Mouse (Mus musculus): ENCODE measurements around the gene Pld1.

- TF ChIP-seq CTCF (conservative IDR thresholded peaks at IDR 0.05; ENCODE audit: low read length) (no peak), POU5F1 (IDR thresholded peaks at IDR 0.05; ENCODE audit: borderline replicate concordance, low read length) (no peak), NANOG (IDR thresholded peaks at IDR 0.05; ENCODE audit: borderline replicate concordance, low read length) (peak; percentile 75)
Measured at GRCm38 (mm10) chr3:28038106-28038505, 99.6 kb downstream of the Pld1 start.
